Mouse (Mus musculus): ENCODE results near the gene Olfr532.
"Not testable (repeated sequence)": the region's sequence is repeated elsewhere in the genome, so short reads cannot be mapped to it uniquely, and the experiment has no call there.

The Olfr532 gene
- long read RNA-seq, experiment 1 = 0 reads
- long read RNA-seq, experiment 2 = 0 reads

DNA sequence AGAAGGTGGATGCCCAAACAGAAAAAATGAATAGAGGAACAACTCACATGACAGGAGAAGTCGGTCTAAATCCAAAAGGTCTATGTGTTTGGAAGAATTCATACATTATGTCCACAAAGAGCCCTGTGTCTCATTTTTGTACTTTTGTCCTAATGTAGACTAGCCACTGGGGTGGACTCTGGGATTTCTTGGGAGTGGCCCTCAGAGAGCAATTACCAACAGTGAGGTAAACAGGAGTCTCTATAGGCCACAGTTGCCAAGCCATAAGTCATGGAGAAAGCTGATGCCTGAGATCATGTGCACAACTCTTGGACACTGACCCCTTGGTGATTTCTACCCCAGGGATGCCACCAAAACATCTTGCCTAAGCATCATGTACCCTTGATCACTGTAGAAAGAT lies at the start of gene Olfr532:
Olfr532 (minus strand) TSS at position 101 of the 400 bp plus-strand sequence.
- intact Hi-C loops (cut with DNase I) = no loop called here

- intact Hi-C loops (cut with DNase I) = not testable (repeated sequence)
Observed at GRCm38 (mm10) chr7:140463070-140463469, 41.6 kb upstream of the Olfr532 start, which contains the start of gene Olfr533. Gene Olfr533 (plus strand): TSS chr7:140463370.

- intact Hi-C loops (cut with DNase I) = no loop called here
Observed at GRCm38 (mm10) chr7:140443141-140443540, 21.7 kb upstream of the Olfr532 start.

GRCm38 (mm10) chr7:140402818-140403217 lies 18.6 kb downstream of the Olfr532 start, which contains the start of gene Olfr531:
Gene Olfr531 (minus strand): TSS chr7:140402918.
- intact Hi-C loops (cut with DNase I) = no loop called here

GRCm38 (mm10) chr7:140376911-140377310 lies 44.5 kb downstream of the Olfr532 start:
- intact Hi-C loops (cut with DNase I) = no loop called here

- intact Hi-C loops (cut with DNase I) = no loop called here
Observed at GRCm38 (mm10) chr7:140376231-140376630, 45.2 kb downstream of the Olfr532 start, which contains the start of gene Olfr530. Gene Olfr530 (minus strand): TSS chr7:140376331.

- intact Hi-C loops (cut with DNase I) = no loop called here
Observed at GRCm38 (mm10) chr7:140374300-140374699, 47.1 kb downstream of the Olfr532 start.

Data from adrenal gland (tissue).